Mouse (Mus musculus) CH12.LX (cell line): Measurements from ENCODE around the gene Gbx1. TPM values are rescaled to one million over a fixed set of nuclear protein-coding genes. Genes with fewer than 3 reads are reported as not detected.

Experiments
- DNase-seq: peaks from one replicate; pipeline ENCODE4 v3.0.0-alpha.2; 2013; ENCODE audit errors: extremely low read depth
- H3K27ac ChIP-seq: 2 replicates; pipeline ENCODE4 v1.5.1; 2012; ENCODE audit warnings: low read depth, mild to moderate bottlenecking, control low read depth, moderate library complexity; ENCODE audit not compliant: insufficient read depth
- H3K27me3 ChIP-seq: replicated peaks from 2 replicates; pipeline ENCODE3; 2012; ENCODE audit warnings: inconsistent platforms
- H3K36me3 ChIP-seq, 2 experiments: replicated peaks in 1 of 2; 2 replicates each; pipeline versions ENCODE3 to v1.6.1; 2012; ENCODE audit warnings: inconsistent platforms in 1 of 2, low read length in 1 of 2, mild to moderate bottlenecking in 1 of 2, mixed read lengths in 1 of 2, moderate library complexity in 1 of 2; ENCODE audit not compliant: control insufficient read depth in 1 of 2, insufficient read depth in 1 of 2
- H3K4me1 ChIP-seq, 2 experiments: 2 replicates each; pipeline ENCODE4 v1.6.1; 2012; ENCODE audit warnings: inconsistent platforms in 1 of 2, moderate library complexity in 1 of 2; ENCODE audit not compliant: insufficient read depth in 2 of 2, control insufficient read depth in 1 of 2
- H3K4me2 ChIP-seq: 2 replicates; pipeline ENCODE4 v1.6.1; 2012; ENCODE audit warnings: low read depth, mild to moderate bottlenecking, control low read depth; ENCODE audit not compliant: poor library complexity, insufficient read depth, severe bottlenecking
- H3K4me3 ChIP-seq, 3 experiments: fragments of 150-350 bp in 1 of 3; sonication (generic) in 1 of 3; replicated peaks in 1 of 3; 2 replicates each; pipeline versions ENCODE3 to v1.5.1; 2011 to 2012; ENCODE audit warnings: low read depth in 2 of 3, low read length in 2 of 3, mild to moderate bottlenecking in 2 of 3, moderate library complexity in 2 of 3, control low read depth in 1 of 3, improper control_type of control experiment in 1 of 3, inconsistent platforms in 1 of 3, mixed read lengths in 1 of 3; ENCODE audit not compliant: poor library complexity in 1 of 3
- H3K79me2 ChIP-seq: replicated peaks from 2 replicates; pipeline ENCODE4 v1.6.1; 2012; ENCODE audit warnings: mild to moderate bottlenecking, moderate library complexity; ENCODE audit not compliant: control insufficient read depth, poor library complexity, insufficient read depth, severe bottlenecking; ENCODE audit errors: extremely low read depth
- H3K9ac ChIP-seq: 2 replicates; pipeline ENCODE4 v1.6.1; 2012; ENCODE audit warnings: low read depth, mild to moderate bottlenecking, control low read depth, moderate library complexity; ENCODE audit not compliant: insufficient read depth
- H3K9me3 ChIP-seq: replicated peaks from 2 replicates; pipeline ENCODE3; 2012; ENCODE audit warnings: low read length, inconsistent platforms, mixed read lengths
- BHLHE40 ChIP-seq: IDR thresholded peaks from 2 replicates; pipeline ENCODE4 v1.6.1; 2011; ENCODE audit warnings: mild to moderate bottlenecking, low read depth, low read length, improper control_type of control experiment
- CHD1 ChIP-seq: IDR thresholded peaks from 2 replicates; pipeline ENCODE4 v1.6.1; 2012; ENCODE audit warnings: low read depth, low read length, improper control_type of control experiment, inconsistent platforms
- CTCF ChIP-seq, 2 experiments: IDR thresholded peaks in 1 of 2; conservative IDR thresholded peaks in 1 of 2; 2 replicates each; pipeline ENCODE4 v1.5.1; 2011 to 2012; ENCODE audit warnings: low read depth in 2 of 2, low read length in 2 of 2, improper control_type of control experiment in 1 of 2, inconsistent platforms in 1 of 2, mild to moderate bottlenecking in 1 of 2, moderate library complexity in 1 of 2
- ELF1 ChIP-seq: IDR thresholded peaks from 2 replicates; pipeline ENCODE4 v1.6.1; 2014; ENCODE audit warnings: low read depth, mild to moderate bottlenecking, inconsistent platforms, low read length, improper control_type of control experiment
- ETS1 ChIP-seq: conservative IDR thresholded peaks from 2 replicates; pipeline ENCODE4 v1.6.1; 2012; ENCODE audit warnings: low read depth, mild to moderate bottlenecking, inconsistent platforms, low read length, improper control_type of control experiment, moderate library complexity
- GABPA ChIP-seq: IDR thresholded peaks from 2 replicates; pipeline ENCODE4 v1.6.1; 2012; ENCODE audit warnings: low read depth, low read length, improper control_type of control experiment, inconsistent platforms; ENCODE audit not compliant: insufficient replicate concordance
- JUN ChIP-seq: IDR thresholded peaks from 2 replicates; pipeline ENCODE4 v1.6.1; 2011; ENCODE audit warnings: low read depth, mild to moderate bottlenecking, low read length, improper control_type of control experiment, moderate library complexity; ENCODE audit not compliant: insufficient read depth
- JUND ChIP-seq: conservative IDR thresholded peaks from 2 replicates; pipeline ENCODE4 v1.6.1; 2011; ENCODE audit warnings: low read depth, low read length, improper control_type of control experiment
- MEF2A ChIP-seq: IDR thresholded peaks from 2 replicates; pipeline ENCODE4 v1.6.1; 2014; ENCODE audit warnings: low read depth, mild to moderate bottlenecking, inconsistent platforms, low read length, improper control_type of control experiment, borderline replicate concordance
- MYC ChIP-seq: IDR thresholded peaks from 2 replicates; pipeline ENCODE4 v1.6.1; 2011; ENCODE audit warnings: low read depth, mild to moderate bottlenecking, improper control_type of control experiment, low read length
- PAX5 ChIP-seq: IDR thresholded peaks from 2 replicates; pipeline ENCODE4 v1.6.1; 2012; ENCODE audit warnings: low read length, inconsistent platforms, mixed read lengths
- RAD21 ChIP-seq: IDR thresholded peaks from 2 replicates; pipeline ENCODE4 v1.6.1; 2011; ENCODE audit warnings: low read depth, mild to moderate bottlenecking, low read length, improper control_type of control experiment, moderate library complexity
- RCOR1 ChIP-seq: conservative IDR thresholded peaks from 2 replicates; pipeline ENCODE4 v1.6.1; 2012; ENCODE audit warnings: low read depth, mild to moderate bottlenecking, inconsistent platforms, low read length, improper control_type of control experiment
- SMC3 ChIP-seq: IDR thresholded peaks from 2 replicates; pipeline ENCODE4 v1.6.1; 2011; ENCODE audit warnings: low read depth, low read length, improper control_type of control experiment
- TCF12 ChIP-seq: IDR thresholded peaks from 2 replicates; pipeline ENCODE4 v1.6.1; 2014; ENCODE audit warnings: low read depth, mild to moderate bottlenecking, inconsistent platforms, low read length, improper control_type of control experiment
- USF1 ChIP-seq: IDR thresholded peaks from 2 replicates; pipeline ENCODE4 v1.6.1; 2014; ENCODE audit warnings: low read depth, mild to moderate bottlenecking, inconsistent platforms, low read length, improper control_type of control experiment
- ZKSCAN1 ChIP-seq: IDR thresholded peaks from 2 replicates; pipeline ENCODE4 v1.6.1; 2012; ENCODE audit warnings: low read depth, inconsistent platforms, low read length, improper control_type of control experiment, borderline replicate concordance
- ZMIZ1 ChIP-seq: IDR thresholded peaks from 2 replicates; pipeline ENCODE4 v1.6.1; 2012; ENCODE audit warnings: low read depth, mild to moderate bottlenecking, inconsistent platforms, low read length, improper control_type of control experiment
- ZNF384 ChIP-seq: IDR thresholded peaks from 2 replicates; pipeline ENCODE4 v1.6.1; 2012; ENCODE audit warnings: low read depth, low read length, improper control_type of control experiment, inconsistent platforms
- dilution Hi-C: fragments of 300-500 bp; cut with MboI; formaldehyde crosslinking; loops from 2 replicates; pipeline ENCODE4 v1.14.3; 2020; ENCODE audit warnings: low sequenced_read_pairs; ENCODE audit not compliant: extremely low pct_unique_long_range_greater_than_20kb, extremely low pct_ligation_motif_present
- in situ Hi-C: fragments of 300-500 bp; cut with MboI; formaldehyde crosslinking; loops from 3 replicates; pipeline ENCODE4 v1.14.3; 2019; ENCODE audit warnings: low sequenced_read_pairs, low pct_ligation_motif_present, low pct_unique_long_range_greater_than_20kb, mixed read lengths
- polyA plus RNA-seq: library from polyadenylated mRNA; unstranded; fragments of >175 nt; gene quantifications from 2 replicates; pipeline ENCODE4 v1.2.1, GENCODE M21; 2012; ENCODE audit warnings: low read depth; ENCODE audit not compliant: insufficient read length
- total RNA-seq, 2 experiments: library from RNA; depleted of rRNA; stranded (reverse); fragments of 300-350 nt in 1 of 2; fragments of >200 nt in 1 of 2; gene quantifications; 2 replicates each; pipeline ENCODE4 v1.2.3; 2012 to 2014

Gbx1 gene
- total and polyA plus RNA-seq, 3 experiments: 0.08 to 0.13 TPM; not detected in 1

DNA sequence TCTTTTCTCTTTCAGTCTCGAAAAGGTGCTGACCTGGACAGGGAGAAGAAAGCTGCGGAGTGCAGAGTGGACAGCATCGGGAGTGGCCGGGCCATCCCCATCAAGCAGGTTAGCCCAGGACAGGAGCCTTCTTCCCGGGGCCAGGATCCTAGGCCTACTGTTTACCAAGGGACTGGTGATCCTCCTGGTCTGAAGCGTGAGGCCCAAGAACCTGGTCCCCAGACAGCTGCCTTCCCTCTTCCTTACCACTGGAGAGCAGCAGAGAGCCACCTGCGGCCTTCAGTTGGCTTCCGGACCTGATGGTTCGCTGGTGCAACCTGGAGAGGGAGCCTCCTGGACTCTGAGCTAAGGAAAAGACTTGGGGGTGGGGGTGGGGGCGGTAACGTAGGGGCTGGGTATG lies 43.7 kb downstream of the Gbx1 start:
- Histone ChIP-seq H3K4me2 (no peak overlapping the region), H3K9ac (no peak overlapping the region), H3K9me3 (no peaks in the 10 kb centered on the region), H3K4me3 (no peak overlapping the region), H3K36me3 (peaks cover 57 to 97% of the 10 kb centered on the region in 2 experiments), H3K27ac (no peak overlapping the region), H3K27me3 (no peaks in the 10 kb centered on the region), H3K4me1 (no peaks in the 10 kb centered on the region), H3K79me2 (no peaks in the 10 kb centered on the region)
- TF ChIP-seq JUN: no peak
- TF ChIP-seq ETS1: no peak
- no peak for TF ChIP-seq MEF2A
- TF ChIP-seq CTCF (conservative IDR thresholded peaks at IDR 0.05 in 1 of 2, IDR thresholded peaks at IDR 0.05 in 1 of 2; ENCODE audit: low read depth in 2 of 2, low read length in 2 of 2): peak in 1 of 2 experiments; percentile 82; a peak in 2 of 4 replicates
- no peak for TF ChIP-seq GABPA
- TF ChIP-seq ZNF384: no peak
- no peak for TF ChIP-seq JUND
- peak; percentile 58 for TF ChIP-seq RAD21
- TF ChIP-seq MYC: 0 out of 2 replicates have a peak, but pooled peaks have one; percentile 11
- no peak for TF ChIP-seq PAX5
- no peak for TF ChIP-seq ZKSCAN1
- no peak for TF ChIP-seq TCF12
- no peak for TF ChIP-seq ZMIZ1
- no peak for TF ChIP-seq RCOR1
- TF ChIP-seq CHD1: no peak
- TF ChIP-seq SMC3: peak; percentile 47
- no peak for TF ChIP-seq USF1
- peak; percentile 44 for TF ChIP-seq ELF1
- in situ Hi-C loops: no loop called here
- dilution Hi-C loops: no loop called here
- peak; percentile 66 for DNase-seq

- dilution Hi-C loops (no loop called here), in situ Hi-C loops (no loop called here)
- no peak for DNase-seq
- no peaks in the 10 kb centered on the region for H3K4me1 ChIP-seq
- TF ChIP-seq BHLHE40: no peak
- no peak for TF ChIP-seq ETS1
- TF ChIP-seq ELF1: no peak
- H3K4me2 ChIP-seq: no peak overlapping the region
- H3K27me3 ChIP-seq: no peaks in the 10 kb centered on the region
- no peaks in the 10 kb centered on the region for H3K79me2 ChIP-seq
- no peak overlapping the region for H3K27ac ChIP-seq
- H3K9ac ChIP-seq: no peak overlapping the region
- H3K4me3 ChIP-seq: no peak overlapping the region
- H3K36me3 ChIP-seq: peaks cover 57 to 97% of the 10 kb centered on the region in 2 experiments
- no peaks in the 10 kb centered on the region for H3K9me3 ChIP-seq
Measured at GRCm38 (mm10) chr5:24482247-24483079, 44.5 kb downstream of the Gbx1 start.
